Mouse (Mus musculus): ENCODE data around the gene Atp5d. TPM values are rescaled to one million over a fixed set of nuclear protein-coding genes. Genes with fewer than 3 reads are reported as not detected.

Atp5d gene
- 433 and 454 TPM in 2 replicates for polyA plus RNA-seq (2015; fragmentation: Nextera tagmentation; extraction: Ambion mirVana)

DNA sequence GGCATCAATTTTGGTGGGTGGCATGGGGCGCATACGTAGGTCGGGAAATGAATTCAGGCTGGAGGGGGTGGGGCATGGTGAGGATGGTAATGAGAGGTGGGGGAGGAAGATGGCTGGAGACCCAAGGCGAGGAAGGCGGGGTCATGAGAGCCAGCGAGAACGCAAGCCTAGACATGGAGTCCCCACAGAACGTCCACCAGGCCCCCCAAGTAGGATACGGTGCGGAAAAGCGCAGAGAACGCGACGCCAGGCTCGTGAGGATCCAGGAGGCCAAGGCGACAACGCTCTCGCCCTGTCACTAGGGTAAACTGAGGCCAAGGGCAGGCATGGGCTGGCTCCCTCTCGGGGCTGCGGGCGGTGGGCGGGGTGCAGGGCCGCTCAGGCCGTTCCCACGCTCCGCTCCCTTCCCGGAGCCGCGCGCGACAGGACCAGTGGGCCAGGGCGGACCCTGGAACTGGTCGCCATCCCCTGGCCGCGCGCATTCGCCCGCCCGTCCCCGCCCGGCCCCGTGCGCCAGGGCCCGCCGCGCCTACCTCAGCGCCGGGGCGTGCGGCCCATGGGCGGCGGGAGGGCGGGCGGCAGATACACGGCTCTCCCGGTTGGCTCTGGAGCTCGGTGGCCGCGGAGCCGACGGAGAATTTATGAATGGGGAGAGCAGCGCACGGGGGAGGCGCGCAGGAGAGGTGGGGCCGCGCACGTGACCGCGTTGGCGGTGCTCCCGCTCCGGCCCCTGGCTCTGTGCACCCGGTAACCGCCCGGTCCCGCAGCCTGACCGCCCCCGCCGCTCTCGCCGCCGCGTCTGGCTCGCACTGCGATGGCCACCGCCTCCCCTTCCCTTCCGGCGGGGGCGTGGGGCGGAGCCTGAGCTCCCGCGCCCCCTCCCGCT lies at the start of gene Atp5d:
Atp5d (plus strand) TSS at position 80 of the 886 bp plus-strand sequence.
- WGBS: under 1% methylated on average over 70 of the region's 94 CpGs
- peak within 1 kb of the TSS; percentile 96 for H3K27ac ChIP-seq (ENCODE audit: low read length)
- H3K4me1 ChIP-seq (ENCODE audit: control insufficient read depth, insufficient read depth, low read length): peaks cover 34% of the 10 kb centered on the region
- peaks cover 21% of the 10 kb centered on the region for H3K36me3 ChIP-seq (ENCODE audit: control insufficient read depth, insufficient read depth, low read length)
- H3K9ac ChIP-seq (ENCODE audit: low read depth, low read length): peak within 1 kb of the TSS; percentile 94
- H3K9me3 ChIP-seq (replicated peaks; ENCODE audit: control insufficient read depth, low read length, poor library complexity, severe bottlenecking): no peaks in the 10 kb centered on the region
- H3K4me2 ChIP-seq (ENCODE audit: low read length): peak within 1 kb of the TSS; percentile 86
- no peaks in the 10 kb centered on the region for H3K27me3 ChIP-seq (ENCODE audit: control insufficient read depth, insufficient read depth, low read depth, low read length)
- peak; percentile 5 for ATAC-seq
- H3K4me3 ChIP-seq (ENCODE audit: low read depth, low read length): peak within 1 kb of the TSS; percentile 70

- H3K4me2 ChIP-seq (ENCODE audit: low read length): no peak overlapping the region
- ATAC-seq: no peak
- H3K9me3 ChIP-seq (replicated peaks; ENCODE audit: control insufficient read depth, low read length, poor library complexity, severe bottlenecking): no peaks in the 10 kb centered on the region
- no peaks in the 10 kb centered on the region for H3K4me1 ChIP-seq (ENCODE audit: control insufficient read depth, insufficient read depth, low read length)
- H3K4me3 ChIP-seq (ENCODE audit: low read depth, low read length): no peak overlapping the region
- no peaks in the 10 kb centered on the region for H3K27me3 ChIP-seq (ENCODE audit: control insufficient read depth, insufficient read depth, low read depth, low read length)
- no peaks in the 10 kb centered on the region for H3K36me3 ChIP-seq (ENCODE audit: control insufficient read depth, insufficient read depth, low read length)
- no peak overlapping the region for H3K27ac ChIP-seq (ENCODE audit: low read length)
- 54% methylated on average over 4 of the region's 4 CpGs for WGBS
- H3K9ac ChIP-seq (ENCODE audit: low read depth, low read length): no peak overlapping the region
Observed at GRCm38 (mm10) chr10:80089146-80089545, 49.3 kb upstream of the Atp5d start.

DNA sequence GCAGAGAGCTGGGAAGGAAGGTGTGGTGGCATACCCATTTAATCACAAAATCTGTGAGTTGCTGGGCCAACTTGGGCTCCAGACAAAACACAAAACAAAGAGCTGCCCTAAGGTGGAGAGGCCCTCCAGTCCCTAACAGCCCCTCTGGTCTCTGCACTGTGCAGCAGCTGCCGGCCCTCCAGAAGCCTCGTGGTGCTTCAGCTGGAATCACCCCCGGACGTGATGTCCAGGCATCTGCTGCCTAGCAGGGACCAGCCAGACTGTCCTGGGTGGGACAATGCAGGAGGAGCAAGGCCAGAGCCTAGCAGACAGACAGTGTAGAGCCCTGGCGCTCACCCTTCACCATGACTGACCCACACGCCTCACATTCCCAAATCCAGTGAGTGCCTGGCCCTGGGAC lies 46.9 kb upstream of the Atp5d start:
- Histone ChIP-seq H3K9ac (ENCODE audit: low read depth, low read length) (no peak overlapping the region), H3K4me3 (ENCODE audit: low read depth, low read length) (no peak overlapping the region), H3K9me3 (replicated peaks; ENCODE audit: control insufficient read depth, low read length, poor library complexity, severe bottlenecking) (no peaks in the 10 kb centered on the region), H3K27ac (ENCODE audit: low read length) (no peak overlapping the region), H3K4me2 (ENCODE audit: low read length) (no peak overlapping the region), H3K36me3 (ENCODE audit: control insufficient read depth, insufficient read depth, low read length) (no peaks in the 10 kb centered on the region), H3K27me3 (ENCODE audit: control insufficient read depth, insufficient read depth, low read depth, low read length) (no peaks in the 10 kb centered on the region), H3K4me1 (ENCODE audit: control insufficient read depth, insufficient read depth, low read length) (no peaks in the 10 kb centered on the region)
- WGBS: 88% methylated on average over 6 of the region's 6 CpGs
- no peak for ATAC-seq

- H3K4me2 ChIP-seq (ENCODE audit: low read length): no peak overlapping the region
- no peak overlapping the region for H3K27ac ChIP-seq (ENCODE audit: low read length)
- no peak overlapping the region for H3K4me3 ChIP-seq (ENCODE audit: low read depth, low read length)
- no peaks in the 10 kb centered on the region for H3K9me3 ChIP-seq (replicated peaks; ENCODE audit: control insufficient read depth, low read length, poor library complexity, severe bottlenecking)
- H3K27me3 ChIP-seq (ENCODE audit: control insufficient read depth, insufficient read depth, low read depth, low read length): no peaks in the 10 kb centered on the region
- no peaks in the 10 kb centered on the region for H3K4me1 ChIP-seq (ENCODE audit: control insufficient read depth, insufficient read depth, low read length)
- WGBS: 79% methylated on average over 5 of the region's 5 CpGs
- H3K36me3 ChIP-seq (ENCODE audit: control insufficient read depth, insufficient read depth, low read length): no peaks in the 10 kb centered on the region
- no peak overlapping the region for H3K9ac ChIP-seq (ENCODE audit: low read depth, low read length)
- no peak for ATAC-seq
Observed at GRCm38 (mm10) chr10:80092690-80093089, 45.7 kb upstream of the Atp5d start.

DNA sequence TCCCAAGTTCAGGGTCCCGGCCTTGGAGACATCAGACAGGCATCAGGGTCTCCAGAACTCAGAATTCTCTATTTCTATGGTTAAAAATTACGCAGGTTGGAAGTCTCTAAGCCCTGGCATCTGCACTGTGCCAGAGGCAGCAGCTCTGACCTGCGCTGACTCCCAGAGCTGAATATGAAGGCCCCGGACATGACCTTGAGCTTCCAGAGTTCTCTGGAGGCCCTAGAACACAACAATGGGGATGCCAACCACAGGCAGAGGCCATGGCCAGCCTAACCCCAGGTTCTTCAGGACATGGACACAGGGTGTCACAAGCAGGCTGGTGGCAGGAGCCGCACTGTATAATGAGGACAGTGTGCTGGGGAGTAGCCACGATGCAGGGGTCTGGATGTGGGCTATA lies 44.3 kb upstream of the Atp5d start:
- Histone ChIP-seq H3K36me3 (ENCODE audit: control insufficient read depth, insufficient read depth, low read length) (no peaks in the 10 kb centered on the region), H3K4me2 (ENCODE audit: low read length) (no peak overlapping the region), H3K27me3 (ENCODE audit: control insufficient read depth, insufficient read depth, low read depth, low read length) (no peaks in the 10 kb centered on the region), H3K9ac (ENCODE audit: low read depth, low read length) (no peak overlapping the region), H3K4me1 (ENCODE audit: control insufficient read depth, insufficient read depth, low read length) (no peaks in the 10 kb centered on the region), H3K4me3 (ENCODE audit: low read depth, low read length) (no peak overlapping the region), H3K27ac (ENCODE audit: low read length) (no peak overlapping the region), H3K9me3 (replicated peaks; ENCODE audit: control insufficient read depth, low read length, poor library complexity, severe bottlenecking) (no peaks in the 10 kb centered on the region)
- WGBS: 95% methylated on average over 6 of the region's 6 CpGs
- no peak for ATAC-seq

DNA sequence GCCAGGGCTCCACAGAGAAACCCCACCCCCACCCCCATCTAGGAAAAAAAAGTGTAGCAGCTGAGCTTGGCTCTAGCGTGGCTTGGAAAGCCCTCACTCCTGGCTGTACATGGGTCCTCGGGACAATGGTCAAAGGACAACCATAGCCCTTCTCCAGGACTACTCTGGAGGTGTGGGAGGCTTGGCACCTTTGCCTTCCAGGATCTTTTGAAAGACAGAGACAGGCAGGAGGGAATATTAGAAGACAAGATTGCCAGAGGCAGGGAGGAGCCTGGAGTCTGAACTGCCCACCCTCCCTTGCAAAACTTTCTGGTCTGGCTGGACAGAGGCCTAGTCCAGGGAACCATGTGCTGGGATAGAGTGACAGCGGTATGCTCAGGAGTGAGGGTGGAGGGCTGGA lies 43.7 kb upstream of the Atp5d start:
- 79% methylated on average over 3 of the region's 3 CpGs for WGBS
- no peaks in the 10 kb centered on the region for H3K27me3 ChIP-seq (ENCODE audit: control insufficient read depth, insufficient read depth, low read depth, low read length)
- no peak for ATAC-seq

GRCm38 (mm10) chr10:80095547-80095946 lies 42.9 kb upstream of the Atp5d start:
- no peak overlapping the region for H3K27ac ChIP-seq (ENCODE audit: low read length)
- no peak overlapping the region for H3K9ac ChIP-seq (ENCODE audit: low read depth, low read length)
- no peak for ATAC-seq
- H3K9me3 ChIP-seq (replicated peaks; ENCODE audit: control insufficient read depth, low read length, poor library complexity, severe bottlenecking): no peaks in the 10 kb centered on the region
- H3K36me3 ChIP-seq (ENCODE audit: control insufficient read depth, insufficient read depth, low read length): no peaks in the 10 kb centered on the region
- 87% methylated on average over 5 of the region's 5 CpGs for whole genome bisulfite sequencing
- H3K4me2 ChIP-seq (ENCODE audit: low read length): no peak overlapping the region
- no peaks in the 10 kb centered on the region for H3K4me1 ChIP-seq (ENCODE audit: control insufficient read depth, insufficient read depth, low read length)
- no peak overlapping the region for H3K4me3 ChIP-seq (ENCODE audit: low read depth, low read length)
- H3K27me3 ChIP-seq (ENCODE audit: control insufficient read depth, insufficient read depth, low read depth, low read length): no peaks in the 10 kb centered on the region

More for the DNA sequence above, 43.7 kb upstream of the Atp5d start:
- Histone ChIP-seq H3K9ac (ENCODE audit: low read depth, low read length) (no peak overlapping the region), H3K9me3 (replicated peaks; ENCODE audit: control insufficient read depth, low read length, poor library complexity, severe bottlenecking) (no peaks in the 10 kb centered on the region), H3K4me1 (ENCODE audit: control insufficient read depth, insufficient read depth, low read length) (no peaks in the 10 kb centered on the region), H3K36me3 (ENCODE audit: control insufficient read depth, insufficient read depth, low read length) (no peaks in the 10 kb centered on the region), H3K4me2 (ENCODE audit: low read length) (no peak overlapping the region), H3K4me3 (ENCODE audit: low read depth, low read length) (no peak overlapping the region), H3K27ac (ENCODE audit: low read length) (no peak overlapping the region)

DNA sequence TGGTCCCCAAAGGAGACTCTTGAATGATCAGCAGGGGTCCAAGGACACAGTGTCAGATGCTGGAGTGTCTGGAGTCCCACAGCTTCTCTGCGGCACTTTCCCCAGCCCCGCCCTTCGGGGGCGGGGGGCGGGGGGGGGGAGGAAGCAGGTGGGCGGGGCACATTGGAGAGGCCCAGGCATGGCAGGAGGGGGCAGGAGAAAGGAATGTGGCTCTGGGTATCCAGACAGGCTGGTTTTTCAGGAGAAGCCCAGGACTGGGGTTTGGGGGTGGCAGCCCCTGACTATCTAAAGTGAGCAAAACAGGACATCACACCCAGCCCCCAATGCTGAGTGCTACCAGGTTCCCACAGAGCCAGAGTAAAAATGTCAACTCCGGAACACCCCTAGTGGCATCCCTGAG lies 41.2 kb upstream of the Atp5d start:
- Histone ChIP-seq H3K4me2 (ENCODE audit: low read length) (no peak overlapping the region), H3K27ac (ENCODE audit: low read length) (no peak overlapping the region), H3K27me3 (ENCODE audit: control insufficient read depth, insufficient read depth, low read depth, low read length) (no peaks in the 10 kb centered on the region), H3K9ac (ENCODE audit: low read depth, low read length) (no peak overlapping the region), H3K4me3 (ENCODE audit: low read depth, low read length) (no peak overlapping the region), H3K4me1 (ENCODE audit: control insufficient read depth, insufficient read depth, low read length) (peaks cover 11% of the 10 kb centered on the region), H3K36me3 (ENCODE audit: control insufficient read depth, insufficient read depth, low read length) (no peaks in the 10 kb centered on the region), H3K9me3 (replicated peaks; ENCODE audit: control insufficient read depth, low read length, poor library complexity, severe bottlenecking) (no peaks in the 10 kb centered on the region)
- 23% methylated on average over 6 of the region's 7 CpGs for WGBS
- no peak for ATAC-seq

GRCm38 (mm10) chr10:80098630-80099029 lies 39.8 kb upstream of the Atp5d start:
- WGBS: 88% methylated on average over 5 of the region's 5 CpGs
- no peak for ATAC-seq
- H3K4me1 ChIP-seq (ENCODE audit: control insufficient read depth, insufficient read depth, low read length): peaks cover 11% of the 10 kb centered on the region
- no peak overlapping the region for H3K9ac ChIP-seq (ENCODE audit: low read depth, low read length)
- no peaks in the 10 kb centered on the region for H3K27me3 ChIP-seq (ENCODE audit: control insufficient read depth, insufficient read depth, low read depth, low read length)
- H3K4me2 ChIP-seq (ENCODE audit: low read length): no peak overlapping the region
- no peak overlapping the region for H3K4me3 ChIP-seq (ENCODE audit: low read depth, low read length)
- H3K27ac ChIP-seq (ENCODE audit: low read length): no peak overlapping the region
- no peaks in the 10 kb centered on the region for H3K9me3 ChIP-seq (replicated peaks; ENCODE audit: control insufficient read depth, low read length, poor library complexity, severe bottlenecking)
- no peaks in the 10 kb centered on the region for H3K36me3 ChIP-seq (ENCODE audit: control insufficient read depth, insufficient read depth, low read length)
